Mouse (Mus musculus): ENCODE measurements around the gene Asah2.
"Not testable (repeated sequence)": the region's sequence is repeated elsewhere in the genome, so short reads cannot be mapped to it uniquely, and the experiment has no call there.

Asah2 gene

DNA sequence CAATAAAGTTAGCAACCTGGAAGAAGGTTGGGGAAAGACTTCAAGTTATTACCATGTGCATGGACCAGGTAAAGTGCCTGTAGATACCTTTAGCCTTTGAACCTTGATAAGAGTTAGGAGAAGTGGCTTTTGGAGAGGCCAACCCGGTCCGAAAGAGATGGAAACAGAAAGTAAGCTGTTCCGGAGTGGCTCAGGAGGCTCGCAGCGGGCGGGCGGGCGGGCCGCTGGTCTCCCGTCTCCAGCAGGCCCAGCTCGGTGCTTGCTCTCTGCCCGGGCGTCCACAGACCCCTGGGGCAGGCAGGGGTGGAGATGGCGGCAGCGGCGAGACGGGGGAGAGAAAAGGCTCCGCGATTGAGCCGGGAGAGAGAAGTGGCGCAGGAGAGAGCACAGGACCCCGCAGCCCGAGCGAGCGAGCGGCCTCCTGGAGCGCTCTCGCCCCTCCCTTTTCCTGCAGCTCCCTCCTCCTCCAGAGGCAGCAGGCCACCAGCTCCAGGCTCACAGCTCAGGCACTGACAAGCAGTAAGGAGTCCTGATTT is at the start of gene Asah2:
TSS of gene Asah2 (minus strand) at position 441 of the 536 bp plus-strand sequence.
- DNase-seq (ENCODE audit: low read depth, low spot score) = peak; percentile 79

DNA sequence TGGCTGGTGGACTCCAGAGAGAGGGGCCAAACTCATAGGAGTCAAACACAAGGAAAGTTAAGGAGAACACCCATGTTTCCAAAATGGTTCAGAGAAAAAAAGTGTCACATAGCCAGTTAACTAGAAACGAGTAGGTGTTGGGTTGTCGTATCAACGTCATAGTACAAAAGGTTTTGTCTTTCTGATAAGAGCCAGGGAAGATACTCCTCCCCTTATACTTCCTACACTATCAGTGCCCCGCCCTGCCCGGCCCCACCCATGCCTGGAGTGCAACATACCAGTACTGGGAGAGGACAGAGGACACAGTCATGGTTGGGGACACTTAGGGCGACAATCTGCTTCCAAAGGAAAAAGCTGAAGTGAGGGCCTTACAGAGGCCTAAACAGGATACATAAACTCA is 49.0 kb upstream of the Asah2 start:
- no peak for DNase-seq (ENCODE audit: low read depth, low spot score)

DNA sequence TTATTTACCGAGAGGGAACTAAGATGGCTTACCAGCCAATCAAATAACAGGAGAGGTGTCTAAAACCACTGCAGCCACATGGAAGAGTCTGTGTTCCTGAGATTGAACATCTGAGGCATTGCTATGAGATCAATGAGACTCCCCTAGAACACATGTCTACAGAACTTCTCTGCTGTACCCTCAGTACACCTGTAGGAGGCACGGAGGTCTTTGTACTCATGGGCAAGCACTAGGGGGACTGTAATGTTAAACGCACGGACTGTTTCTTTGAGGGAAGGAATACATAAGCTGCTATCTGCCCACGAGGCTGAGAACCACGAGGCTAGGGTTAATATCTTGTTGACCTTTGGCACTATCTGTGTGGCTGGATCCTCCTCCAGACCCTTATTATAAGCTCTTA is 44.5 kb upstream of the Asah2 start:
- no peak for DNase-seq (ENCODE audit: low read depth, low spot score)

DNA sequence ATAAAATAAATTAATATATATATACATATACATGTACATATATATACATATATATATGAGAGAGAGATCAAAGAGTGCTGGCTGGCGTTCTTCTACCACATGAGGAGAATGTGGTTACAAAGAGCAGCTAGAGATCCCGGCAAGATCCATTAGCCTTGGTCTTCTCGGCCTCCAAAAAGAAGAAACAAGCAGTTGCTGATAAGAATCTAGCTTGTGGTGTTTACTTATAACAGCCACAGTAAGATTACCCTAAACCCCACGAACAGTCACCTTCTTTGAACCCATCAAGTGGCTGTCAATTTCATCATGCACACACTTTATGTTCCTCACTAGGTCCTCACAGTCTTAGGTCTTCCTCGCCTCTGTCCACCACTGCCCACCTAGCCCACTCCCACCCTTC is 40.7 kb upstream of the Asah2 start:
- peak; percentile 14 for DNase-seq (ENCODE audit: low read depth, low spot score)

DNA sequence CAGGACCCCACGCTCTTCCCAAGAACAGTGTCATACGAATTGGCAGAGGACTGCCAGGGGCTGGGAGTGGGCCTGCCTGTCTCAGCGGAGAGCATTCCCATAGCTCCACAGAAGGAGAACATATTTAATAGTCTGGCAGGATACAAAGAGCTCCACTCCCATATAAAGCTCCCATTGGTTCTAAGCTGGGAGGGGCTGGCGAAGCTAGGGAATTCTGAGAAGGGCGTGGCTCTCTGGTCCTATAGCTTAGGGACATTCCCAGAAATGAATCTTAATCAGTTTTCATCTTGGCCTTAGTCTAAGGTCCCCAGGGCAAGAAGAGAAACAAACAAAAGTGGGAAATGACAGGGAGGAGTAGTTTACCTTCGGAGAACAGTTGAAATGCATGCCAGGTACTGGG is 34.4 kb upstream of the Asah2 start:
- no peak for DNase-seq (ENCODE audit: low read depth, low spot score)

DNA sequence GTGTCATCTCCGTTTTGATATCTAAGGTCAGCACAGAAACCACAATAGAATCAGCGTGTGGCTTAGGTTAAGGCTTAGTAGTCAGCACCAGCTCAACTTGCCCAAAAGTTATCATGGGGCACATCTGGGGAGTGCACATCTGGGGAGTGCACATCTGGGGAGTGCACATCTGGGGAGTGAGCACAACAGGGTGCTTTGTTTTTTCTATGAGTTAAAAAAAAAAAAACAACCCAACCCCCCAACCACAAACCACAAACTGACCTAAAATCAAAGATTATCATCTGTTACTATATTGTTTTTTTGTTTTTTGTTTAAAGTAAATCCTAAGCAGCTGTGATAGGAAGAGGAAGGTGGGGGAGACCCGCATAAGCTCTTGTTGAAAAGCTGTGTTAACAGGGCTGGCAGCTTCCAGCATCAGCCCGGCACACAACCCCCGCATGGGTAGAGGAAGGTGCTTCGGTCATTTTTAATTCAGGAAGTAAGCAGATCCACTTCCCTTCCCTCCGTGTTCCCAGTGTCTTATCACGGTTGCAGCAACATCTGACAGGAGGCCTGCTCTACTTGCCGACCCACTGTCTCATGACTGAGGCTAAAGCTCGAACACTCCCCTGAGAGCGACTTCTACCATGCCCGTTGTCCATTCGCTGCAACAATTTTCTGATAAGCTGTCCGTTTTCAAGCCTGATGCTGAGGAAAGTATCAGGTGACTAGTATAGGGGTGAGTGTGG is 30.5 kb upstream of the Asah2 start:
- peak; percentile 24 for DNase-seq (ENCODE audit: low read depth, low spot score)

DNA sequence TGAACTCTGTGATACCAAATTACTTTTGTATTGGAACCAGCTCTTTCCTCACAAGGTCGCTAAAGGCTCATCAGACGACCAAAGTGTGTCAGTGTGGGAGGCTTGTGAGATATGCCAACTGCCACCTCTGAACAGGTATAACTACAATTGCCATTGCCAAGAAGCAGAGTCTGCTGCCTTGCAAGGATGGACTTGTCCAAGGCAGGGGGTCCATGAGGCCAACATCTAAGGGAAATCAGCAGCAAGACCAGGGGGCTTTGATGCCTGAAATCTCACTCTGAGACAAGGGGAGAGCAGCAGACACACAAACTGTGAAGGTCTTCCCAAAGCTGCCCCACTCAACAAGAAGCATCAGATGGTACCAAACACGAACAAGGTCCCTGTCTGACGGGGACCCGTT is 29.9 kb upstream of the Asah2 start:
- no peak for DNase-seq (ENCODE audit: low read depth, low spot score)

DNA sequence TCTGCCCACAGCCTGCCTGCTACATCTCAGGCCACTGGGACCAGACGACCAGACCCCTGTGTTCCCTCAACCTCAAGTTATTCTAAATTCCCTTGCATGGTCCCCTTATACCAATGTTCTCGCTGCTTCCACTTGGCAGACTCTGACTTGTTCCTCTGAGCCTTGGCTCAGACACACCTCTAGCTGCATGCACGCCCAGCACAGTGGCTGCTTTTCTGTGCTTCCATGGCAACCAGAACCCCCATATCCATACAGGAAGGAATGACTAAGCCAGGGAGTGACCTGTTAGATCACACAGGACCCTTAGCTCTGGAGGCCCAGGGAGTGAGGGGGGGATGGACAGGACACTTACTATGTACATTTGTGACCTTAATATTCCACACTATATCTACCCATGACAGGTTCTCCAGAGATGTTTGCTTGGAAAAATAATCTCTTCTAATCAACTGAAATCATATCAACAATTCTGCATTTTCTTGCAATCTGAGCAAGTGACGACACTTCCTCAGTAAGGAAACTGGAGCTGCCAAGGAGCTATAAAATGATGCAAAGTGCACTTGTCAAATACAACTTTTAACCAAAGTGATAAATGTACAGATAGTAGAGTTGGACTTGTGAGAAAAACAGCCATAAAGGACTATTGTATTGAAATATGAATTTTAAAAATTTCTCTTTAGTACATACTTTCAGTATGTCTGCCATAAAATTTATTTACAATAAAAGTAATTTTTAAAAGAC is 29.0 kb upstream of the Asah2 start:
- no peak for DNase-seq (ENCODE audit: low read depth, low spot score)

DNA sequence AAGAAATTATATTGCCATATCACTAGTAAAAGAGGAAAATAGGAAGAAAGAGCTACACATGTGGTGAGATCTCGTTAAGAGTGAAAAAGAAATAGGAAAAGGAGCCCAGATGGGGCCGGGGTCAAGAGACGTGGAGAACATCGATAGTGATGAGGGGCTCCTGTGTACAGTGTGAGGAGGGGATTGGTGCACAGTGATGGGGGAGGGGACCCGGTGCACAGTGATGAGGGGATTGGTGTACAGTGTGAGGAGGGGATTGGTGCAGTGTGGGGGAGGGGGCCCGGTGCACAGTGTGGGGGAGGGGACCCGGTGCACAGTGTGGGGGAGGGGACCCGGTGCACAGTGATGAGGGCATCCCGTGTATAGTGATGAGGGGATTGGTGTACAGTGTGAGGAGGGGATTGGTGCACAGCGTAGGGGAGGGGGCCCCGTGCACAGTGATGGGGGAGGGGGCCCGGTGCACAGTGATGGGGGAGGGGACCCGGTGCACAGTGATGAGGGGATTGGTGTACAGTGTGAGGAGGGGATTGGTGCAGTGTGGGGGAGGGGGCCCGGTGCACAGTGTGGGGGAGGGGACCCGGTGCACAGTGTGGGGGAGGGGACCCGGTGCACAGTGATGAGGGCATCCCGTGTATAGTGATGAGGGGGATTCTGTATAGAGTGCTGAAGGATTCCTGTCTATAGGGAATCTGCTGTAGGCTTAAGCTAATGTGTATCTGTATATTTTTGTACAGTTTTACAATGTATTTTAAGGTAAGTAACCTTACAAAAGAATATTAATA is 23.9 kb upstream of the Asah2 start:
- DNase-seq (ENCODE audit: low read depth, low spot score) = not testable (repeated sequence)

DNA sequence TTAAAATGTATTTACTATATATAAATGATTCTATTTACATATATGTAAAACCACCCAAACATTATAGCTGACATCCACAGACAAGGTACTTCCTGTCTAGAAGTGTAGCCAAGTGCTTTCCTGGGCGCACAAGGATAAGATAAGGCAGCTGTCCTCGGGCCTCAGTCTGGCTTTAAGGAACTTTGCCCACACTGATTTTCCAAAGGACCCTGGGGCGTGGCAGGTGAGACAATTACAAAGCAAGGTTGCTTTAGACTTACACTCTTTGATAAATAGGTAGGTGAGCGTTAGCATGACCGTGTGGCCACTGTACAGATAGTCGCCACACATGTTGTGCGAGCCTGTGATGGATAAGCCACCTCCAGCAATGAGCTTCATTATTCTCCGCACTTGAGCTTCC is 21.3 kb upstream of the Asah2 start:
- no peak for DNase-seq (ENCODE audit: low read depth, low spot score)

DNA sequence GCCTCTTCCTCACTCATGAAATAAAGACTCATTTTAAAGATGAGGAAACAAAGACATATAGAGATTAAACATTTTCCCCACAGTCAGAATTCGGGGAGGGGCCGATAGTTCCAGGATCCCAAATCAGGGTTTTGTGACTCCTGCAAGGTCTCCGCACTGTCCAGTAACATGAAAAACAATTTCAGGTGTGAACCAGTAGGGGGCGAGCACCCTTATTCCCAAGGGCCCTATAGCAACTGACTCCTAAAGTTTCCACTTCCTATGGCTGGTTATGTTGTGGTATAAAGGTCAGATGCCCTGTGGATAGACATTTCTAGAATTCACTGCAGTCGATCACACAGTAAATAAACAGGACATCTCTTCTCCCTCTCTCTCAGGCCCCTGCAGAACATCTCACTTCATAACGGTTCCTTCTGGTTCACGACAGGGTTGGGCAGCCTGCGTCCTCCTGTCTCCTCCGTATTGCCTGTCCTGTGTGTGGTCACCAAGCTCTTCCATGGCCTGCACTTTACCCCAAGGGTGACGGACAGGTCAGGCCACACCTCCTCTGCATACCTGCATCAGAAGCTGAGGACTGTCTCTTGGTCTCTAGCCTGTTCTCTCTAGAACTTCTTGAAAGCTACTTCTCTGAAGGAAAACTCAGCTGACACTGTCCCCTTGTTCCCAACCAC is 19.3 kb upstream of the Asah2 start:
- DNase-seq (ENCODE audit: low read depth, low spot score) = peak; percentile 41

DNA sequence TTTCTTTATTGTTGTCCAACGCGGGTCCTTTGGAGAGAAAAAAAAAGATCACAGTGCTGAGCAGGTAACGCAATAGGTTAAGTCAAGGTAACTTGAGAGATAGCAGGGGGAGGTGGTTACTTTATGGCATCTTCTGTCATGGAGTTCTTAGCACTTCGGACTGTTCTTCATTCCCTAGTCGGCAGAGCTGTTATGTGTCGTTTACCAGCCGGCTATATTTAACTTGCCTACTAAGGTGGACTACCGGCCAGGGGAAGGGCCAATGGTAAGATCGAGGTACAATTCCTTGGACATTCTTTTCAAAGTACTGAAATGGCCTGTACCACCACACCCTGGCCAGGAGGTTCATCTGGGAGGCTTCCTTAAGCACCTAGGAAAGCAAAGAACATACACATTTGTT is 16.1 kb upstream of the Asah2 start:
- DNase-seq (ENCODE audit: low read depth, low spot score) = no peak

DNA sequence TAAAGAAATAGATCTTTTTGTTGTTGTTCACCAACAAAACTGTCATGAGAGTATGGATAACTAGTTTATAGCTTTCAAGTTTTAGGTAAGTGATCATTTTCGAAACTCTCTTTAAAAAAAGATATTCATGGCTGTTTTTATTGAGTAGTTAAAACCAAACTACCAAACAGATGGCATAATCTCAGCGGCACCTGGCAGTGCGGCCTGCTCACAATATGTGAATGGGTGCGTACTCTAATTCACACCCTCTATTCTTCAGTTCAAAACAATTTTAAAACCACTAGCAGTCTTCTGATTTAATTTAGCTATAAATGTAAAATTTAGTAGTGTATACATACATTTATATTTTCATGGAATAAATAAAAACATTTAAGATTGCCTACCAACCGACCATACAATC is 15.2 kb upstream of the Asah2 start:
- no peak for DNase-seq (ENCODE audit: low read depth, low spot score)

DNA sequence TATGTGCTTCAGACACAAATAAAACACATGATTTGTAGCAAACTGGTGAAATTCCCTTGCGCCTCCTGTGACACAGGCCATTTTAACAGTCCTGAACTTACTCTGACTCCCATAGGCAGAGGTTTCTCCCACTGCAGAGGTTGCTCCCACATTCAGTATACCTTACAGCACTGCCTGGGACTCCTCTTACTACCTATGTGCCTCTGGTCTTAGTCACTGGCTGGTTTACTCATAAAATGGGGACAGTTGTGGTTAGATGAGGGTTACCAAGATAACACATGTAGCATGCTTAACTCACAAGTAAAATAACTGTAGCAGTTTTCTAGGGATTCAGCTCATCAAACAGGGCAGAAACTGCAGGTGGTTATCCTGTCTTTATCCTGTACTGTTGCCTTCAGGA is 12.8 kb upstream of the Asah2 start:
- no peak for DNase-seq (ENCODE audit: low read depth, low spot score)

DNA sequence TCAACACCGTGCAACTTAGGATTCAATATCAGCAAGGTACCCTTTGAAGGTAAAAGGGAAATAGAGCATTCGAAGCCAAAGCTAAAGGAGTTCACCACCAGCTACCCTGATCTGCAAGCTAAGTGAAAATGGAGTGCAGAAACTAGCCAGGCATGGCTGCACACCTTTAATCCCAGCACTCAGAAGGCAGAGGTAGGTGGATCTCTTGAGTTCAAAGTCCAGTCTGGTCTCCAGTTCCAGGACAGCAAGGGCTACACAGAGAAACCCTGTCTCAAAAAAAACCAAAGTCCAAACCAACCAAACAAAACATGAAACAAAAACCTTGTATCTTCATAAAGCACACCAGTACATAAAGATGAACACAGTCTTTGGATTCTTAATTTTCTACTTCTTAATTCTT is 11.7 kb upstream of the Asah2 start:
- DNase-seq (ENCODE audit: low read depth, low spot score) = no peak

DNA sequence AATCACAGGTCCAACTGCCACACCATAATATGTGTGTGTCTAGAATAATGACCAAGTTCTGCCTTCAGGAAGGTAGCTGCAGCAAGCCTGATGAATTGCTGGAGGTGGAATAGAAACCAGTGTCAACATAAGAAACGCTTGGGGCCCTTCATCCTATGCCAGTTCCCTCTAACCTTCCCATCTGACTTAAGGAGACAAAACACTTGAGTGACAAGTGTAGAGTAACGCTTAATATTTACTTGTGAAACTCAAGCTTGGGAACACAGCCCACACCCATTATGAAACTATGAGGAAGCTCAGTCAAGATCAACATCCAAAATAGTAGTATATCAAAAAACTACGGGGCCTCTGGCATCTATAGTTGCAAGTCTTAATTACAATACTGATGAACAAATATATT is 10.5 kb upstream of the Asah2 start:
- no peak for DNase-seq (ENCODE audit: low read depth, low spot score)

DNA sequence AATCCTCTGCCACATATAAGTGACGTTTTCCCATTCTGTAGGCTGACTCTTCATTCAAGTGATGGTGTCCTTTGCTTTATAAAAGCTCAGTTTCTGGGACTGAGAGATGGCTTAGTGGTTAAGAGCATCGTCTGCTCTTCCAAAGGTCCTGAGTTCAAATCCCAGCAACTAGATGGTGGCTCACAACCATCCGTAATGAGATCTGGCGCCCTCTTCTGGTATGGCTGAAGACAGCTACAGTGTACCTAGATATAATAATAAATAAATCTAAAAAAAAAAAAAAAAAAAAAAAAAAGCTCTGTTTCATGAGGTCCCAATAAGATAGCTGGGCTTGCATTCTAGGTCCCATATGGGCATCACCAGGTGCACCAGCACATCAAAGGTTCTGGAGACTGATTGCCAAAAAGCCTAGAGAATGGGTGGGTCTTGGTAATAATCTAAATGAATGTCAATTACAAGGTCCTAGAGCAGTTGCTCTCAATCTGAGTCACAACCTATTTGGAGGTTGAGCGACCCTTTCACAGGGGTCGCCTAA is 9.5 kb upstream of the Asah2 start:
- DNase-seq (ENCODE audit: low read depth, low spot score) = peak; percentile 59

DNA sequence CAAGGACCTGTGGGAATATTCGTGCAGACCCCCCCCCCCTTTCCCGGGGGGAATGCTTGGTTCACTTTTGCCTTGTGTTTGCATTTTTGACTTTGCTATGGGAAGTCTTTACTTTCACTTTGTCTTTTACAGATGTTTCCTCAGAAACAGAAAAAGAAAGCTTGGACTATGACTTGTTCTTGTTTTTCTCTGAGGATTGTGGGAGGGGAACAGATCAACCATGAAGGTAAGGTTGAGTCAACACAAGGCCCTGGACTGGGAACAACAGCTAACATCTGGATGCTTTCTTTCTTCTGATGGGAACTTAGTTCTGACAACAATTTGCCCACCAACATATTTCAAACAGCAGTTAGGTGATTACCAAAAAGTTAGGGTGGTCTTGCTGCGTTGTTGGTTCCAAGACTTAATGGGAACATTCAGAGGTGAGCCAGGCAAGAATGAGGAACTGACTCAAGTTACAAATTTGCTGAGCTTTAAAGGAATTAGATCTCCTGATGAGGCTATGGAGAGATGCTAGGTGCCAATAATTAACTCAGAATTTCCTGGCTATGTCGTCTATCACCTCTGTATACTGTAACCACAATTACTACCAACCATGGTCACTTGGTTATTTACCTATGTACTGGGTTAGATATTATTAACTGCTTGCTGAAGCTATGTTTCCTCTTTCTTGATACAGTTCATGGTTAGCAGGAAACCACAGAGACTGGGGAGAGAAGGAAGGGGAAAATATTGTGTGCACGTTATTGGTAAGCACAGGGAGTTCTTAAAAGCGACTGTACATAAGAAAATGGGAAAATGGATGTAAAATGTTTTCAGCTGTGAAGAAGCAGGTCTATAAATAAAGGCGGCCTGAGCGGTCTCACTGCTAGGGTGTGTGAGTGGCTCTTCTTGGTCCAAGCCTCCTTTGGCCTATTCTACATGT is 4.1 kb upstream of the Asah2 start:
- DNase-seq (ENCODE audit: low read depth, low spot score) = peak; percentile 9

DNA sequence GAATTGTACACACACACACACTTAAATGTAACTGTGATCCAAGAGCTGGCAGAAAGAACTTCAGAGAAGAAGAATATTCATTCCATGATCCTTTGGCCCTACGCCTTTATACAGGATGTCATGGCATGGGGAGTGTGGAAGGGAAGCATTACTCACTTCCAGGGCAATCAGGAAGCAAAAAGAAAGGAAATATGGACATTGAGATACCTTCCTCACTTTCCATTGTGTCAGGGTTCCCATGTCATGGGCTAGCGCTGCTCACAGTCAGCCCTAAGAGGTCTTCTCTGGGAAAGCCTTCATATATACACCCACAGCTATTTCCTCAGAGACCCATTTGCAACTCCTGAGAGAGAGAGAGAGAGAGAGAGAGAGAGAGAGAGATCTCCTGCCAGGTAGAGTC is 1.3 kb downstream of the Asah2 start:
- DNase-seq (ENCODE audit: low read depth, low spot score) = no peak

DNA sequence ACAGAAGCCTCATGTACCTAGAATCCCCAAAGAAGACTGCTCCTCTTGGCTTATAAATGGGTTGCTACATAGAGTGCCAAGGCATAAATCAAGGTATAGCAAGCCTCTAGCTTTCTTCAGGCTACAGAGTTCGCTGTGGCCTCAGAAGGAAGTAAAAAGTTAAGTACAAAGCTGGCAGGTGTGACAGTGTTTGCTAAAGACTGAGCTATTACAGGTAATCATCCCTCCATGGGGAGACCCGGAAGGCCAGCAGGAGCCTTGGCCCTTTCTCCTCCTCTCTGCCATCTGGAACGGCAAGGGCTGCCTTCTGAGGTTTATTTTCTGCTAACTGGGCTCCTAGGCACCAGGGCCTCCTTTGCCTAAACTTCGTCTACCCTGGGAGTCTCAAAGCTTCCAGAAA is 3.8 kb downstream of the Asah2 start:
- no peak for DNase-seq (ENCODE audit: low read depth, low spot score)

DNA sequence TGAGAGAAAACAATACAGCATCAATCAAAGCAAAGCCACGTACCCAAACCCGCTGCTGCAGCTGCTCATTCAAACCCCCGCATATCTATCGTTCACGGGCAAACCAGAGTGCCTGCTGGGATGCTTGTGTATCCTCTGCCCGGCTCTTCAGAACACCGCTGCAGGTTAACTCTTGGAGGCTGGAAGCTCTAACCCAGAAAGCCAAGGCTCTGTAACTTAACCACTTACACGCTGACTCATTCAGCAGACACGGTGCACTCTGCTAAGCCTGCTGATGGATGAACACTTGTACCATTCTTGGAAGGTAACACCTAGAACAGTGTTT is 5.1 kb downstream of the Asah2 start:
- no peak for DNase-seq (ENCODE audit: low read depth, low spot score)
